In genomic region chr11:97781478-97781831, GRCm38 (mm10) we compare ENCODE assay signal across 9 mouse cellular contexts. TPM values are rescaled to one million over a fixed set of nuclear protein-coding genes. Genes with fewer than 3 reads are reported as not detected.
A peak's percentile ranks its signal among the peaks of the same experiment; 100 is the strongest.
DNase-seq lines count a peak whose midpoint lies in the region; ATAC-seq and TF ChIP-seq lines count a peak whose summit lies in the region.
"Had no signal": no experiment of that assay in that cellular context is flagged by ENCODE, and none has a peak within 500 bp of the region (broad histone marks: within the 10 kb centered on the region; RNA-seq: fewer than 3 reads in every experiment).

No protein-coding gene starts in this region.

- no peak for DNase-seq in cerebellum, adult 2 months
- DNase-seq in cerebellum, postnatal 25 days = no peak
- no peak for DNase-seq in testis, postnatal 10 days (ENCODE audit: low spot score)
- no peak for DNase-seq in limb, embryonic 14.5 days (ENCODE audit: low spot score)
- no peak for DNase-seq in frontal cortex, adult 2 months (ENCODE audit: extremely low spot score in 1 of 2, low spot score in 1 of 2)
- DNase-seq in frontal cortex, postnatal 25 days (ENCODE audit: low spot score in 2 of 2) = no peak
- DNase-seq: right cerebral cortex, postnatal 25 days had no signal

- WGBS in cerebellum, adult 2 months = 2% methylated on average over 11 of the region's 11 CpGs
- WGBS in limb, embryonic 14.5 days = 1% methylated on average over 11 of the region's 11 CpGs
- 2% methylated on average over 11 of the region's 11 CpGs for WGBS in stomach, embryonic 16.5 days

- H3K4me3 ChIP-seq in cerebellum, adult 2 months (replicated peaks; ENCODE audit: insufficient read depth, low read depth, low read length) = peak overlapping the region; percentile 69
- H3K4me3 ChIP-seq in testis, adult 2 months (ENCODE audit: control insufficient read depth, low read depth, low read length) = peak overlapping the region; percentile 91
- peak overlapping the region; percentile 98 for H3K4me3 ChIP-seq in limb, embryonic 14.5 days (replicated peaks; ENCODE audit: low read length)
- H3K4me3 ChIP-seq in stomach, embryonic 16.5 days (replicated peaks; ENCODE audit: low read length) = peak overlapping the region; percentile 98

- H3K4me1 ChIP-seq in cerebellum, adult 2 months (ENCODE audit: control insufficient read depth, insufficient read depth, low read length) = no peaks in the 10 kb centered on the region
- H3K4me1 ChIP-seq in testis, adult 2 months (ENCODE audit: control insufficient read depth, insufficient read depth, low read length) = no peaks in the 10 kb centered on the region; the same call in none of the 2 replicates
- H3K4me1 ChIP-seq in limb, embryonic 14.5 days (ENCODE audit: control insufficient read depth, insufficient read depth, low read length) = peaks cover 8% of the 10 kb centered on the region
- peaks cover 14% of the 10 kb centered on the region for H3K4me1 ChIP-seq in stomach, embryonic 16.5 days (ENCODE audit: control insufficient read depth, insufficient read depth, low read length)

- no peak overlapping the region for H3K27ac ChIP-seq in cerebellum, adult 2 months (ENCODE audit: insufficient read depth, low read length)
- H3K27ac ChIP-seq in testis, adult 2 months (ENCODE audit: control insufficient read depth, insufficient read depth, low read depth, low read length) = peak overlapping the region; percentile 94
- H3K27ac ChIP-seq in limb, embryonic 14.5 days (replicated peaks; ENCODE audit: low read depth, low read length) = peak overlapping the region; percentile 96
- peak overlapping the region; percentile 86 for H3K27ac ChIP-seq in stomach, embryonic 16.5 days (ENCODE audit: low read length)

- TF ChIP-seq CTCF in cerebellum, adult 2 months (IDR thresholded peaks at IDR 0.05; ENCODE audit: borderline replicate concordance, insufficient read depth, low read depth, low read length) = no peak
- TF ChIP-seq CTCF in testis, adult 2 months (IDR thresholded peaks at IDR 0.05; ENCODE audit: control insufficient read depth, insufficient read depth, insufficient replicate concordance, low read depth, low read length) = no peak

- no peaks in the 10 kb centered on the region for H3K9me3 ChIP-seq in limb, embryonic 14.5 days (ENCODE audit: control insufficient read depth, low read length)
- no peaks in the 10 kb centered on the region for H3K9me3 ChIP-seq in stomach, embryonic 16.5 days (replicated peaks; ENCODE audit: control insufficient read depth, low read length)

- no peaks in the 10 kb centered on the region for H3K27me3 ChIP-seq in cerebellum, adult 2 months (ENCODE audit: control insufficient read depth, insufficient read depth, low read length)
- no peaks in the 10 kb centered on the region for H3K27me3 ChIP-seq in testis, adult 2 months (ENCODE audit: control insufficient read depth, insufficient read depth, low read length)
- no peaks in the 10 kb centered on the region for H3K27me3 ChIP-seq in limb, embryonic 14.5 days (ENCODE audit: control insufficient read depth, insufficient read depth, low read length)
- no peaks in the 10 kb centered on the region for H3K27me3 ChIP-seq in stomach, embryonic 16.5 days (ENCODE audit: control insufficient read depth, insufficient read depth, low read length)

- H3K4me2 ChIP-seq in limb, embryonic 14.5 days (replicated peaks; ENCODE audit: low read depth, low read length, severe bottlenecking) = peak overlapping the region; percentile 70
- peak overlapping the region; percentile 72 for H3K4me2 ChIP-seq in stomach, embryonic 16.5 days (ENCODE audit: low read depth, low read length)

- H3K9ac ChIP-seq in limb, embryonic 14.5 days (ENCODE audit: low read depth, low read length, severe bottlenecking) = peak overlapping the region; percentile 99
- peak overlapping the region; percentile 99 for H3K9ac ChIP-seq in stomach, embryonic 16.5 days (ENCODE audit: low read length)

- H3K36me3 ChIP-seq in testis, adult 2 months (ENCODE audit: control insufficient read depth, insufficient read depth, low read length) = no peaks in the 10 kb centered on the region; the same call in 1 of the 2 replicates
- H3K36me3 ChIP-seq in limb, embryonic 14.5 days (ENCODE audit: control insufficient read depth, insufficient read depth, low read length) = peaks cover 47% of the 10 kb centered on the region
- H3K36me3 ChIP-seq in stomach, embryonic 16.5 days (ENCODE audit: control insufficient read depth, insufficient read depth, low read length) = peaks cover 33% of the 10 kb centered on the region

- no peak for ATAC-seq in limb, embryonic 14.5 days (ENCODE audit: low FRiP score, low read depth)
- no peak for ATAC-seq in stomach, embryonic 16.5 days (ENCODE audit: insufficient read depth, low FRiP score)

- TF ChIP-seq POLR2A in cerebellum, adult 2 months (IDR thresholded peaks at IDR 0.05; ENCODE audit: borderline replicate concordance, insufficient read depth, low read length) = no peak
- TF ChIP-seq POLR2A in testis, adult 2 months (IDR thresholded peaks at IDR 0.05; ENCODE audit: control insufficient read depth, low read depth, low read length) = no peak
- TF ChIP-seq POLR2A in limb, embryonic 14.5 days (IDR thresholded peaks at IDR 0.05; ENCODE audit: borderline replicate concordance, extremely low read depth, insufficient read depth, insufficient read length) = no peak

RNA-seq across cellular contexts. Expression of gene Rpl23, which starts 0.8 kb away (rescaled TPM):
- 234 and 281 TPM in 2 replicates for polyA plus RNA-seq in cerebellum, adult 2 months (2012; rRNA removed)
- polyA plus RNA-seq in testis, adult 2 months (2012; rRNA removed) = 120 and 126 TPM in 2 replicates
- 456 and 903 TPM in 2 replicates for polyA plus RNA-seq in limb, embryonic 14.5 days (2012; rRNA removed)
- 730 and 764 TPM in 2 replicates for polyA plus RNA-seq in limb, embryonic 14.5 days (2014; fragmentation: Nextera tagmentation; extraction: Ambion mirVana)
- 439 and 586 TPM in 2 replicates for polyA plus RNA-seq in stomach, embryonic 16.5 days (2015; fragmentation: Nextera tagmentation; extraction: Ambion mirVana)
- polyA plus RNA-seq in frontal cortex, adult 2 months (2012; rRNA removed) = 342 and 345 TPM in 2 replicates

RNA-seq across cellular contexts. Expression of gene 1700001P01Rik, which starts 5.7 kb away (rescaled TPM):
- 0.80 and 0.81 TPM in 2 replicates for polyA plus RNA-seq in cerebellum, adult 2 months (2012; rRNA removed)
- 174 and 181 TPM in 2 replicates for polyA plus RNA-seq in testis, adult 2 months (2012; rRNA removed)
- 0.34 TPM in 1 of 2 replicates, not detected in the other for polyA plus RNA-seq in limb, embryonic 14.5 days (2012; rRNA removed)
- 0.35 TPM in 1 of 2 replicates, not detected in the other for polyA plus RNA-seq in limb, embryonic 14.5 days (2014; fragmentation: Nextera tagmentation; extraction: Ambion mirVana)
- not detected in 2 replicates for polyA plus RNA-seq in stomach, embryonic 16.5 days (2015; fragmentation: Nextera tagmentation; extraction: Ambion mirVana)
- 0.34 and 0.78 TPM in 2 replicates for polyA plus RNA-seq in frontal cortex, adult 2 months (2012; rRNA removed)

RNA-seq across cellular contexts. Expression of gene Cwc25, which starts 15.1 kb away (rescaled TPM):
- 17.2 and 17.7 TPM in 2 replicates for polyA plus RNA-seq in cerebellum, adult 2 months (2012; rRNA removed)
- polyA plus RNA-seq in testis, adult 2 months (2012; rRNA removed) = 5.6 and 6.3 TPM in 2 replicates
- polyA plus RNA-seq in limb, embryonic 14.5 days (2012; rRNA removed) = 20.6 and 22.0 TPM in 2 replicates
- polyA plus RNA-seq in limb, embryonic 14.5 days (2014; fragmentation: Nextera tagmentation; extraction: Ambion mirVana) = 11.6 and 11.7 TPM in 2 replicates
- polyA plus RNA-seq in stomach, embryonic 16.5 days (2015; fragmentation: Nextera tagmentation; extraction: Ambion mirVana) = 15.0 and 16.3 TPM in 2 replicates
- 18.0 and 19.0 TPM in 2 replicates for polyA plus RNA-seq in frontal cortex, adult 2 months (2012; rRNA removed)

RNA-seq across cellular contexts. Expression of gene Lasp1, which starts 17.3 kb away (rescaled TPM):
- 74.9 and 78.5 TPM in 2 replicates for polyA plus RNA-seq in cerebellum, adult 2 months (2012; rRNA removed)
- polyA plus RNA-seq in testis, adult 2 months (2012; rRNA removed) = 21.4 and 23.1 TPM in 2 replicates
- 105 and 120 TPM in 2 replicates for polyA plus RNA-seq in limb, embryonic 14.5 days (2012; rRNA removed)
- 95.7 and 103 TPM in 2 replicates for polyA plus RNA-seq in limb, embryonic 14.5 days (2014; fragmentation: Nextera tagmentation; extraction: Ambion mirVana)
- 130 and 143 TPM in 2 replicates for polyA plus RNA-seq in stomach, embryonic 16.5 days (2015; fragmentation: Nextera tagmentation; extraction: Ambion mirVana)
- 108 and 111 TPM in 2 replicates for polyA plus RNA-seq in frontal cortex, adult 2 months (2012; rRNA removed)

RNA-seq across cellular contexts. Expression of gene Pip4k2b, which starts 37.0 kb away (rescaled TPM):
- 47.4 and 49.5 TPM in 2 replicates for polyA plus RNA-seq in cerebellum, adult 2 months (2012; rRNA removed)
- polyA plus RNA-seq in testis, adult 2 months (2012; rRNA removed) = 2.5 TPM in 2 replicates
- polyA plus RNA-seq in limb, embryonic 14.5 days (2012; rRNA removed) = 34.4 and 37.4 TPM in 2 replicates
- 2.2 and 2.3 TPM in 2 replicates for polyA plus RNA-seq in limb, embryonic 14.5 days (2014; fragmentation: Nextera tagmentation; extraction: Ambion mirVana)
- polyA plus RNA-seq in stomach, embryonic 16.5 days (2015; fragmentation: Nextera tagmentation; extraction: Ambion mirVana) = 1.2 and 1.4 TPM in 2 replicates
- polyA plus RNA-seq in frontal cortex, adult 2 months (2012; rRNA removed) = 60.9 and 63.3 TPM in 2 replicates

Comparison
In these comparisons a context has a peak if more than half of its experiments do, and no peak if none do; other contexts are left out.
1. RNA of gene 1700001P01Rik, which starts 5.7 kb away (polyA plus RNA-seq): 174 to 181 TPM in testis, adult 2 months; 0.80 to 0.81 TPM in cerebellum, adult 2 months, 0.34 to 0.78 TPM in frontal cortex, adult 2 months, 0.34 to 0.35 TPM in limb, embryonic 14.5 days and not detected in stomach, embryonic 16.5 days; every median in the first group is over 10 times any median in the second.
2. Peak in every context shown above with its lines, with median percentiles within 50 percentile points of each other: H3K4me3 ChIP-seq.